Mouse (Mus musculus) kidney, postnatal 4 days (tissue): ENCODE results near the gene Cntfr.

ENCODE experiments used
- DNase-seq, 2 experiments: peaks; one replicate each; pipeline ENCODE4 v3.0.0; 2021; ENCODE audit warnings: mixed read lengths in 2 of 2

Cntfr gene

GRCm38 (mm10) chr4:41677006-41677629 lies 19.8 kb downstream of the Cntfr start:
- peak; percentile 83 to 89 for DNase-seq

GRCm38 (mm10) chr4:41676248-41677005 lies 20.5 kb downstream of the Cntfr start:
- peak in 1 of 2 experiments; percentile 37 for DNase-seq

- no peak for DNase-seq
Measured at GRCm38 (mm10) chr4:41673186-41673585, 23.7 kb downstream of the Cntfr start.

GRCm38 (mm10) chr4:41672522-41672963 lies 24.3 kb downstream of the Cntfr start:
- DNase-seq: peak; percentile 48 to 66

GRCm38 (mm10) chr4:41671963-41672480 lies 24.9 kb downstream of the Cntfr start:
- DNase-seq: no peak

- DNase-seq: no peak
Measured at GRCm38 (mm10) chr4:41671500-41671899, 25.4 kb downstream of the Cntfr start.

GRCm38 (mm10) chr4:41670836-41671235 lies 26.1 kb downstream of the Cntfr start:
- no peak for DNase-seq

- no peak for DNase-seq
Measured at GRCm38 (mm10) chr4:41666646-41667045, 30.2 kb downstream of the Cntfr start.

GRCm38 (mm10) chr4:41665009-41665675 lies 31.7 kb downstream of the Cntfr start:
- DNase-seq: peak; percentile 44 to 64

GRCm38 (mm10) chr4:41664533-41664932 lies 32.4 kb downstream of the Cntfr start:
- DNase-seq: peak; percentile 62 to 78

GRCm38 (mm10) chr4:41663614-41664013 lies 33.3 kb downstream of the Cntfr start:
- DNase-seq: peak in 1 of 2 experiments; percentile 51

- DNase-seq: no peak
Measured at GRCm38 (mm10) chr4:41662723-41663122, 34.2 kb downstream of the Cntfr start.

GRCm38 (mm10) chr4:41660851-41661430 lies 35.9 kb downstream of the Cntfr start:
- DNase-seq: peak; percentile 77 to 87

GRCm38 (mm10) chr4:41659556-41659955 lies 37.3 kb downstream of the Cntfr start:
- DNase-seq: no peak

- DNase-seq: peak; percentile 61 to 75
Measured at GRCm38 (mm10) chr4:41658566-41659384, 38.1 kb downstream of the Cntfr start.

- DNase-seq: no peak
Measured at GRCm38 (mm10) chr4:41655525-41655924, 41.4 kb downstream of the Cntfr start.

- peak; percentile 88 to 89 for DNase-seq
Measured at GRCm38 (mm10) chr4:41654217-41654616, 42.7 kb downstream of the Cntfr start.

- no peak for DNase-seq
Measured at GRCm38 (mm10) chr4:41653730-41654129, 43.2 kb downstream of the Cntfr start.

- DNase-seq: peak; percentile 90 to 92
Measured at GRCm38 (mm10) chr4:41653296-41653695, 43.6 kb downstream of the Cntfr start.

GRCm38 (mm10) chr4:41648627-41649026 lies 48.3 kb downstream of the Cntfr start:
- DNase-seq: no peak

GRCm38 (mm10) chr4:41648157-41648556 lies 48.7 kb downstream of the Cntfr start:
- no peak for DNase-seq

GRCm38 (mm10) chr4:41645488-41645887 lies 51.4 kb downstream of the Cntfr start:
- DNase-seq: peak; percentile 54 to 67
